Mouse (Mus musculus) lung, postnatal 36 days (tissue): ENCODE measurements around the gene Thoc6.

Experiments used
- DNase-seq: peaks from one replicate; pipeline ENCODE4 v3.0.0; 2022; ENCODE audit warnings: mixed read lengths

The Thoc6 gene

GRCm38 (mm10) chr17:23676473-23677031 lies 2.9 kb upstream of the Thoc6 start:
- peak; percentile 62 for DNase-seq

- peak; percentile 70 for DNase-seq
Measured at GRCm38 (mm10) chr17:23675564-23676281, 2.0 kb upstream of the Thoc6 start.

GRCm38 (mm10) chr17:23675127-23675526 lies 1.4 kb upstream of the Thoc6 start:
- DNase-seq, result peak; percentile 78

GRCm38 (mm10) chr17:23674271-23674952 lies 730 bp upstream of the Thoc6 start:
- peak; percentile 10 for DNase-seq

- DNase-seq, result no peak
Measured at GRCm38 (mm10) chr17:23672761-23673160, 921 bp downstream of the Thoc6 start.

- no peak for DNase-seq
Measured at GRCm38 (mm10) chr17:23671519-23671918, 2.2 kb downstream of the Thoc6 start.

GRCm38 (mm10) chr17:23670516-23671074 lies 3.1 kb downstream of the Thoc6 start:
- no peak for DNase-seq

GRCm38 (mm10) chr17:23665511-23665910 lies 8.2 kb downstream of the Thoc6 start:
- no peak for DNase-seq

GRCm38 (mm10) chr17:23664556-23665021 lies 9.1 kb downstream of the Thoc6 start:
- DNase-seq, result peak; percentile 47

GRCm38 (mm10) chr17:23661526-23661925 lies 12.2 kb downstream of the Thoc6 start:
- peak; percentile 14 for DNase-seq

GRCm38 (mm10) chr17:23660876-23661200 lies 12.8 kb downstream of the Thoc6 start:
- peak; percentile 30 for DNase-seq

GRCm38 (mm10) chr17:23660117-23660875 lies 13.4 kb downstream of the Thoc6 start, which contains the start of gene Bicdl2:
Gene Bicdl2 (plus strand): TSS chr17:23660506.
- DNase-seq, result peak; percentile 84

GRCm38 (mm10) chr17:23658450-23658849 lies 15.2 kb downstream of the Thoc6 start:
- no peak for DNase-seq

- no peak for DNase-seq
Measured at GRCm38 (mm10) chr17:23654410-23654809, 19.3 kb downstream of the Thoc6 start.

- DNase-seq, result no peak
Measured at GRCm38 (mm10) chr17:23654001-23654400, 19.7 kb downstream of the Thoc6 start.

- DNase-seq, result no peak
Measured at GRCm38 (mm10) chr17:23653324-23653723, 20.4 kb downstream of the Thoc6 start.

- DNase-seq, result no peak
Measured at GRCm38 (mm10) chr17:23651363-23651762, 22.3 kb downstream of the Thoc6 start.

- no peak for DNase-seq
Measured at GRCm38 (mm10) chr17:23645894-23646293, 27.8 kb downstream of the Thoc6 start.

GRCm38 (mm10) chr17:23644613-23645495 lies 28.8 kb downstream of the Thoc6 start, which contains the start of gene Mmp25:
Gene Mmp25 (minus strand): TSS chr17:23645277.
- DNase-seq, result no peak

- no peak for DNase-seq
Measured at GRCm38 (mm10) chr17:23631241-23631640, 42.4 kb downstream of the Thoc6 start.

GRCm38 (mm10) chr17:23630195-23631020 lies 43.3 kb downstream of the Thoc6 start:
- DNase-seq, result peak; percentile 83
